In the genomic region with DNA sequence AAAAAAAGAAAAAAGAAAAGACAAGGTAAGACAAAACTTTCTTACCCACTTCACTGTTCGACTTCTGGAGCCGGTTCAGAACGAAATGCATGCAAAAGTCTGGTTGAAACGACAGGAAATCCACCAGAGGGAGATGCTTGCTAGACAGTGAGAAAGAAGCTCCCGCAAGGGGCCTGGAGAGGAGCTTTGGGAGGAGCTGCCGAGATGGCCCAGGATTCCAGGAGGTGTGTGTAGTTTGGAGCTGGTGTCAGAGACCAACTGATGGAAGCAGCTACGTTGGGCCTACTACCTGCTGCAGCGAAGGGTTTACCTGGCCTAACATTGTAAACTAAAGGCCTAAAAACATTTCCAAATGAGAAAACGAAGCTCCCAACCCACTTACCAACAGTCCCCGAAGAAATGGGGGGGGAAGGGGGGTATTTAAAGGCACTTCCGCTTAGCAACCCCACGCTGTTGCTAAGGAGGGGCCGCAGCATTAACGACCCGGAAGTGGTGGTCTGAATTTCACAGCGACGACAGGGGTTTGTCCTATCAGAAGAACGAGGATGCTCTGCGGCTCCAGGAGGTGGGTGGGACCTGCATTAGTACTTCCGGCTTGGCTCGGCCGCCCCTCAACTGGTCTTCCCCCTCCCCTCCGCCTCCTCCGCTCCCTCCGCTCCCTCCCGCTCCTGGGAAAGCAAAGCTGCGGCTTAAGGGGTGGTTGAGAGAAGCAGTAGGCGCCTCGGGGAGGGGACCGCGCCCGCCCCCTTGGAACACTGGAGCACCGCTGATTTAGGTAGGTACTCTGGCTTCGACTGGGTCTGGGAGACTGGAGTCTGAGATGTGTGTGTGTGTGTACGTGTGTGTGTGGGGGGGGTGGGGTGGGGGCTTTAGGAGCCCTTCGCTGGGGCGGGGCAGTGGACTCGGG, we compare ENCODE assay signal across 8 mouse cellular contexts. TPM values are rescaled to one million over a fixed set of nuclear protein-coding genes. Genes with fewer than 3 reads are reported as not detected.
A peak's percentile ranks its signal among the peaks of the same experiment; 100 is the strongest.
DNase-seq lines count a peak whose midpoint lies in the region; ATAC-seq lines count a peak whose summit lies in the region.

Trip4 (minus strand) TSS at position 401 of the 907 bp plus-strand sequence.
Csnk1g1 (plus strand) TSS at position 531 of the 907 bp plus-strand sequence.

- peak within 1 kb of the TSS; percentile 75 for H3K4me3 ChIP-seq in hindbrain, embryonic 11.5 days (ENCODE audit: low read depth, low read length)

- no peaks in the 10 kb centered on the region for H3K36me3 ChIP-seq in hindbrain, embryonic 11.5 days (ENCODE audit: control insufficient read depth, insufficient read depth, low read length)

- no peaks in the 10 kb centered on the region for H3K27me3 ChIP-seq in hindbrain, embryonic 11.5 days (ENCODE audit: control insufficient read depth, insufficient read depth, low read length)

- DNase-seq in Muller cell, postnatal 12 days (ENCODE audit: inconsistent ontology term) = peak; percentile 99
- peak; percentile 98 for DNase-seq in cerebellum, adult 9-11 months
- DNase-seq in frontal cortex, adult 2 months (ENCODE audit: extremely low spot score in 1 of 2, low spot score in 1 of 2) = peak; percentile 97
- peak; percentile 94 for DNase-seq in hindbrain, embryonic 11.5 days (ENCODE audit: low spot score)
- DNase-seq in layer of hippocampus, postnatal 10 days (ENCODE audit: low spot score in 2 of 2) = peak; percentile 93 to 94
- DNase-seq in lung, postnatal 10 days = peak; percentile 98
- DNase-seq in ovary, postnatal 36 days (ENCODE audit: low spot score) = peak; percentile 92
- peak; percentile 88 for DNase-seq in thymus, postnatal 25 days

- H3K4me1 ChIP-seq in hindbrain, embryonic 11.5 days (replicated peaks; ENCODE audit: control insufficient read depth, insufficient read depth, low read length) = no peaks in the 10 kb centered on the region

- ATAC-seq in hindbrain, embryonic 11.5 days (ENCODE audit: low FRiP score) = peak; percentile 99

- WGBS in hindbrain, embryonic 11.5 days = 1% methylated on average over 30 of the region's 38 CpGs

- no peaks in the 10 kb centered on the region for H3K9me3 ChIP-seq in hindbrain, embryonic 11.5 days (ENCODE audit: control insufficient read depth, low read length)

- peak within 1 kb of the TSS; percentile 73 for H3K27ac ChIP-seq in hindbrain, embryonic 11.5 days (ENCODE audit: low read depth, low read length)

- peak within 1 kb of the TSS; percentile 74 for H3K4me2 ChIP-seq in hindbrain, embryonic 11.5 days (replicated peaks; ENCODE audit: low read depth, low read length)

- peak within 1 kb of the TSS; percentile 72 for H3K9ac ChIP-seq in hindbrain, embryonic 11.5 days (ENCODE audit: low read depth, low read length)

RNA-seq across cellular contexts. Expression of gene Trip4, which starts in this region (rescaled TPM):
- 19.9 and 25.8 TPM in 2 replicates for polyA plus RNA-seq in frontal cortex, adult 2 months (2012; rRNA removed)
- polyA plus RNA-seq in hindbrain, embryonic 11.5 days (2014; fragmentation: Nextera tagmentation; extraction: Ambion mirVana) = 35.8 and 40.7 TPM in 2 replicates
- total RNA-seq in layer of hippocampus, postnatal 10 days (2021) = 10 to 100 TPM; 35.7 to 39.0 TPM

RNA-seq across cellular contexts. Expression of gene Csnk1g1, which starts in this region (rescaled TPM):
- 20.3 and 22.4 TPM in 2 replicates for polyA plus RNA-seq in frontal cortex, adult 2 months (2012; rRNA removed)
- 22.3 and 26.0 TPM in 2 replicates for polyA plus RNA-seq in hindbrain, embryonic 11.5 days (2014; fragmentation: Nextera tagmentation; extraction: Ambion mirVana)
- total RNA-seq in layer of hippocampus, postnatal 10 days (2021) = 10 to 100 TPM; 49.6 to 50.7 TPM

Comparison
In these comparisons a context has a peak if more than half of its experiments do, and no peak if none do; other contexts are left out.
1. Peak in every context shown above with its lines: DNase-seq, ATAC-seq, H3K4me3 ChIP-seq and H3K27ac ChIP-seq.